Mouse (Mus musculus): ENCODE measurements around the gene Wdr38. TPM values are rescaled to one million over a fixed set of nuclear protein-coding genes. Genes with fewer than 3 reads are reported as not detected.

Wdr38 gene
- polyA plus RNA-seq, 1 experiment from 2014 or later = 1.1 TPM

DNA sequence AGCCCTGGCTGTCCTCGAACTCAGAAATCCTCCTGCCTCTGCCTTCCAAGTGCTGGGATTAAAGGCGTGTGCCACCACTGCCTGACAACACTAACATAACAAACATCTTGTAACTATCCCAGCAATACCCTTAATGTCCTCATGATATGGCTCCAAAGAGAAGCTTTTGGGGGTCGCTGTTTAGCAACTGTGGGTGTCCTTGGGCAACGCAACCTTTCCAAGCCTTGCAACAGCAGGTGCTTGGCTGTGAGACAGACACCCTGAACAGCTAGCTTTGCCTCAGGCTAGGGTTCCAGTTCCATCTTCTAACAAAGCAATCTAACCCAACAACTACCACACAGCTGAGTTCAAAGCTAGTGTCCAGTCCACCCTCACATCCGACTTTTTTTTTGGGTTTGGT, 6.2 kb downstream of the Wdr38 start:
- no peaks in the 10 kb centered on the region for H3K9me3 ChIP-seq (ENCODE audit: low read depth, low read length)
- peaks cover 46% of the 10 kb centered on the region for H3K36me3 ChIP-seq (ENCODE audit: insufficient read depth)
- peak overlapping the region; percentile 86 for H3K4me2 ChIP-seq
- peak overlapping the region; percentile 90 for H3K9ac ChIP-seq
- H3K4me3 ChIP-seq (ENCODE audit: low read depth, low read length) = peak overlapping the region; percentile 77
- no peaks in the 10 kb centered on the region for H3K27me3 ChIP-seq (ENCODE audit: insufficient read depth, low read length)
- no peak for TF ChIP-seq CTCF (IDR thresholded peaks at IDR 0.05; ENCODE audit: low read depth)
- no peak overlapping the region for H3K27ac ChIP-seq (ENCODE audit: low read depth)
- no peak for DNase-seq
- peaks cover 12% of the 10 kb centered on the region; the same call in 1 of the 2 replicates for H3K4me1 ChIP-seq (ENCODE audit: insufficient read depth)
- ATAC-seq (ENCODE audit: insufficient read depth) = no peak
- 64% methylated on average over 5 of the region's 5 CpGs for WGBS

DNA sequence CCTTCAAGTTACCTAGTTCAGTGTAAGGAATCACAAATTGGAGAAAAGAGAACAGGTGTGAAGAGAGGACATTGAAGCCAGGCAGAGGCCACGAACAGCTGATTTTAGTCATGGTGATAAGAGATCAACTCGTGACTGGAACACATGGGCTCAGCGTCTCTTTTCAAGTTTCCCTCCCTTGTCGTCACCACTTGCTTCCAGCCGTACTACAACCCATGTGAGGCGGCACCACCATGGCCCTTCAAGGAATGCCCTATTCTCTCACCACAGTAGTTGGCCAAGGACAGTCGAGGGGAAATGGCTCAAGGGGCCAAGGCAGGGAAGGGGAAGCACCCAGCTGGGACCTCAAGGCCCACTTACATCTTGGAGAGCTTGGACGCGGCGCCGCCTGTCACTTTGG, 7.1 kb downstream of the Wdr38 start:
- ATAC-seq (ENCODE audit: insufficient read depth) (no peak), DNase-seq (no peak)
- TF ChIP-seq CTCF (IDR thresholded peaks at IDR 0.05; ENCODE audit: low read depth) = no peak
- under 1% methylated on average over 11 of the region's 11 CpGs for WGBS
- H3K36me3 ChIP-seq (ENCODE audit: insufficient read depth) = peaks cover 46% of the 10 kb centered on the region
- peaks cover 12% of the 10 kb centered on the region; the same call in 1 of the 2 replicates for H3K4me1 ChIP-seq (ENCODE audit: insufficient read depth)
- no peaks in the 10 kb centered on the region for H3K9me3 ChIP-seq (ENCODE audit: low read depth, low read length)
- peak overlapping the region; percentile 77 for H3K4me3 ChIP-seq (ENCODE audit: low read depth, low read length)
- H3K4me2 ChIP-seq = peak overlapping the region; percentile 86
- no peaks in the 10 kb centered on the region for H3K27me3 ChIP-seq (ENCODE audit: insufficient read depth, low read length)
- peak overlapping the region; percentile 90 for H3K9ac ChIP-seq
- peak overlapping the region; percentile 89 for H3K27ac ChIP-seq (ENCODE audit: low read depth)

DNA sequence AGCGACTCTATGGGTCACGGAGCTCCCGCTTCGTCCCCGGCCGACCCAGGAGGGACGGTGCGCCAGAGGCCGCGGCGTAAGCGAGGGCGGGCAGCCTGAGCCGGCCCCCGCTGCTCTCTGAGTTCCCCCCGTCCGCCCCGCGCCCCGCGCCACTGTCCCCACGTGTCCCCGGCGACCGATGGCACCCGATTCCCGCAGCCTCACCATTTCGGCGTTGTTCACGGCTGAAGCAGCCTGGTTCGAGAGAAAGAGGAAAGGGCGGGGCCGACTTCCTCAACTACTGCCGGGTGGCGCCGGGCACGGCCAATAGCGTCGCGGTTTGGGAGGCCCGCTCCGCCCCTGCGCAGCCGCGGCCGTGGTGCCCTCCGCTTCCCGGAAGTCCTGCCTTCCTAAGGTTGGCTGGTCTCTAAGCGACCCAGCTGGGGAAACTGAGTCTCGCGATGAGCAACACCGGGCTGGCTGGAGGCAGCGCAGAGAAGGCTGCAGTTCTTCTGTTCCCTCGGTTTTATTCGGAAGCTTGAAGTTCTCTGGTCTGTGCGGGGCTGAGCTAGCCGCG, 7.7 kb downstream of the Wdr38 start, which contains the start of gene Arpc5l:
Gene Arpc5l (plus strand): TSS at position 469 of the 556 bp plus-strand sequence.
- Histone ChIP-seq H3K4me2 (peak within 1 kb of the TSS; percentile 86), H3K4me1 (ENCODE audit: insufficient read depth) (peaks cover 12% of the 10 kb centered on the region; the same call in 1 of the 2 replicates), H3K27ac (ENCODE audit: low read depth) (peak within 1 kb of the TSS; percentile 89), H3K27me3 (ENCODE audit: insufficient read depth, low read length) (no peaks in the 10 kb centered on the region), H3K36me3 (ENCODE audit: insufficient read depth) (peaks cover 41% of the 10 kb centered on the region), H3K9ac (peak within 1 kb of the TSS; percentile 90), H3K4me3 (ENCODE audit: low read depth, low read length) (peak within 1 kb of the TSS; percentile 77), H3K9me3 (ENCODE audit: low read depth, low read length) (no peaks in the 10 kb centered on the region)
- DNase-seq (peak; percentile 96), ATAC-seq (ENCODE audit: insufficient read depth) (peak; percentile 83)
- no peak for TF ChIP-seq CTCF (IDR thresholded peaks at IDR 0.05; ENCODE audit: low read depth)
- under 1% methylated on average over 47 of the region's 58 CpGs for WGBS

DNA sequence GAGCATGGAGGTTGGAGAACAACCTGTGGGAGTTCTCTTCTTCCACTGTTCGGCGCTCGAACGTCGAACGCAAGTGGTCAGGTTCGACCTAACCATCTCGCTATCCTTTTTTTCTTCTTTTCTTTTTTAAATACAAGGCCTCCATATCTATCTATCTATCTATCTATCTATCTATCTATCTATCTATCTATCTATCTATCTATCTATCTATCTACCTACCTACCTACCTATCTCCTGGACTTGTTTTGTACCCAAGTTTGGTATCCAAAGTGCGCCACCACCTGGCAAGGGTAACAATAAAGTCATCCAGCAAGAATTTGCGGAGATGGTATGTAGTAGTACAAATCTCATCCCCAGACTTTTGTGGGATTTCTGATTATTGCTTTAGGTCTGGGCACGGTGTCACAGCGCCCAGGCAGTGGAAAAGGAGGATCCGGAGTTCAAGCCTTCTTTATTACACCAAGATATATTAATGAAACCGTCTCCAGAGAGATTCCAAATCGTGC, 8.4 kb downstream of the Wdr38 start, which contains the start of gene Rpl35:
Gene Rpl35 (minus strand): TSS at position 51 of the 506 bp plus-strand sequence.
- peak; percentile 63 for DNase-seq
- WGBS = 12% methylated on average over 15 of the region's 15 CpGs
- no peak for ATAC-seq (ENCODE audit: insufficient read depth)
- Histone ChIP-seq H3K4me3 (ENCODE audit: low read depth, low read length) (peak within 1 kb of the TSS; percentile 77), H3K9ac (peak within 1 kb of the TSS; percentile 90), H3K4me1 (ENCODE audit: insufficient read depth) (peaks cover 12% of the 10 kb centered on the region; the same call in 1 of the 2 replicates), H3K9me3 (ENCODE audit: low read depth, low read length) (no peaks in the 10 kb centered on the region), H3K27ac (ENCODE audit: low read depth) (peak within 1 kb of the TSS; percentile 89), H3K4me2 (peak within 1 kb of the TSS; percentile 86), H3K36me3 (ENCODE audit: insufficient read depth) (peaks cover 34% of the 10 kb centered on the region), H3K27me3 (ENCODE audit: insufficient read depth, low read length) (no peaks in the 10 kb centered on the region)
- TF ChIP-seq CTCF (IDR thresholded peaks at IDR 0.05; ENCODE audit: low read depth) = peak; percentile 54

DNA sequence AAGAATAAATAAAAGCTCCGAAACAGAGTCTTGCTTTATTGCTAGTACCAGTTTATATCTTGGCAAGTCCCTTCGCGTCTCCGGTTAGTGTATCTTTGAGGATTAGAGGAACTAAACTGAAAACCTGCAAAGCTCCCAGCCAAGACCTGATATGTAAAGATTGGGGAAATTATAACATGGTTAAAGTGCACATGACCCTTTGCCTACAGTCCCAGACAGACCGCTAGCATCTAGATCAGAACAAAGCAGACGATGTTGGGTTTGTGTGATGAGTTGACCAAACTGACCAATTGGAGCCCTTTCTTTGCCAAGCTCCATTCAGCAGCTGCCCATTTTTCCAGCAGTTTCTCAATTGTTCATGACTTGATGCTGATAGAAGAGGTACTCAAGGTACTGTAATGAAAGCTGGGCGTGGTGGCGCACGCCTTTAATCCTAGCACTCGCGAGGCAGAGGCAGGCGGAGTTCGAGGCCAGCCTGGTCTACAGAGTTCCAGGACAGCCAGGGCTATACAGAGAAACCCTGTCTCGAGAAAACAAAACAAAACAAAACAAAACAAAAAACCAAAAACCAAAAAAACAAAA, 9.0 kb downstream of the Wdr38 start:
- no peak overlapping the region for H3K27ac ChIP-seq (ENCODE audit: low read depth)
- TF ChIP-seq CTCF (IDR thresholded peaks at IDR 0.05; ENCODE audit: low read depth) = no peak
- peak overlapping the region; percentile 77 for H3K4me3 ChIP-seq (ENCODE audit: low read depth, low read length)
- H3K4me1 ChIP-seq (ENCODE audit: insufficient read depth) = peaks cover 12% of the 10 kb centered on the region; the same call in 1 of the 2 replicates
- H3K27me3 ChIP-seq (ENCODE audit: insufficient read depth, low read length) = no peaks in the 10 kb centered on the region
- 0 out of 2 replicates have a peak overlapping the region, but pooled peaks have one; percentile 90 for H3K9ac ChIP-seq
- DNase-seq = no peak
- peak overlapping the region; percentile 86 for H3K4me2 ChIP-seq
- H3K9me3 ChIP-seq (ENCODE audit: low read depth, low read length) = no peaks in the 10 kb centered on the region
- no peak for ATAC-seq (ENCODE audit: insufficient read depth)
- WGBS = 85% methylated on average over 14 of the region's 14 CpGs
- H3K36me3 ChIP-seq (ENCODE audit: insufficient read depth) = peaks cover 34% of the 10 kb centered on the region

DNA sequence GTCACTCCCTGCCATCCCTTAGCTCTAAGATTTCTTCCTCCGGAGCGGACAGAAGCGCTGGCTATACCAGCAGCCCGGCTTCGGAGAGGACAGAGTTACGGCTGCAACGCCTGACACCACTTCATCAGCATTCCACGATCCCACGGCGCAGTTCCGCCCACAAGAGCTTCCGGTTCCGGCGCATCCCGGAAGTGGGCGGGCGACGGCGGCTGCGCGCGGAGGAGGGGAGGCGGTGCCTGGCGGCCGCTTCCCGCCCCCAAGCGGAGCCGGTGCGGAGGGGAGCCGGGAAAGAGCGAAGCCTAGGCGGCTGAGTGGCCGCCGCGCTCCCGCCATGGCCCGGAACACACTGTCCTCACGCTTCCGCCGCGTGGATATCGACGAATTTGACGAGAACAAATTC, 10.6 kb downstream of the Wdr38 start:
- H3K4me1 ChIP-seq (ENCODE audit: insufficient read depth) = peaks cover 12% of the 10 kb centered on the region; the same call in 1 of the 2 replicates
- H3K27ac ChIP-seq (ENCODE audit: low read depth) = peak overlapping the region; percentile 94
- no peak for TF ChIP-seq CTCF (IDR thresholded peaks at IDR 0.05; ENCODE audit: low read depth)
- H3K9ac ChIP-seq = peak overlapping the region; percentile 85
- H3K27me3 ChIP-seq (ENCODE audit: insufficient read depth, low read length) = no peaks in the 10 kb centered on the region
- H3K4me2 ChIP-seq = peak overlapping the region; percentile 81
- no peaks in the 10 kb centered on the region for H3K9me3 ChIP-seq (ENCODE audit: low read depth, low read length)
- peaks cover 30% of the 10 kb centered on the region for H3K36me3 ChIP-seq (ENCODE audit: insufficient read depth)
- WGBS = under 1% methylated on average over 44 of the region's 44 CpGs
- ATAC-seq (ENCODE audit: insufficient read depth) = peak; percentile 85
- peak; percentile 97 for DNase-seq
- H3K4me3 ChIP-seq (ENCODE audit: low read depth, low read length) = peak overlapping the region; percentile 89

DNA sequence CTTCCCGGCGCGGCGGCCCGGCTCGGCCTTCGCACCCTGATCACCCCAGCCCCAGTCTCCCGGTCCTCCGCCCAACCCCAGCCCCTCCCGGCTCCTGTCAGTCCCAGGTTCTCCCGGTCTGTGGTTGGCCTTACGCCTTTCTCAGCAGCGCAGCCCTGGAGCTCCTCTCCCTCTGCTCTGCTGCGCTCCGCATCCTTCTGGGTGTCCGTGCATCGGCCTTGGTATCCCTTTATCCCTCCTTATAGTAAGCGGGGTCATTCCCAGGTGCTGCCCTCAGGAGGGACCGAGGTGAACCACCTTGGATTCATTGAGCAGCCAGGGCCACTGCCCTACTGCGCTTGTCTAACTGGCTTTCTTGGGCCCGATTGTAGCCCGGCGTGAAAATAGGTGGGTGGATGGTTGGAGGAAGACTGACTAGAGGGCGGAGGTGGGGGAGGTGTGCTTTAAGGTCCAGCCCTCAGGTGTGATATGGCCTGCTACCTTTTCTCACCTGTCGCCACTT, 11.1 kb downstream of the Wdr38 start:
- Histone ChIP-seq H3K9me3 (ENCODE audit: low read depth, low read length) (no peaks in the 10 kb centered on the region), H3K4me3 (ENCODE audit: low read depth, low read length) (peak overlapping the region; percentile 89), H3K36me3 (ENCODE audit: insufficient read depth) (peaks cover 30% of the 10 kb centered on the region), H3K4me2 (peak overlapping the region; percentile 81), H3K4me1 (ENCODE audit: insufficient read depth) (peaks cover 12% of the 10 kb centered on the region; the same call in 1 of the 2 replicates), H3K27me3 (ENCODE audit: insufficient read depth, low read length) (no peaks in the 10 kb centered on the region), H3K27ac (ENCODE audit: low read depth) (peak overlapping the region; percentile 94), H3K9ac (peak overlapping the region; percentile 85)
- DNase-seq (no peak), ATAC-seq (ENCODE audit: insufficient read depth) (peak; percentile 59)
- TF ChIP-seq CTCF (IDR thresholded peaks at IDR 0.05; ENCODE audit: low read depth) = no peak
- WGBS = under 1% methylated on average over 25 of the region's 25 CpGs

Data from lung, embryonic 14.5 days (tissue).